Mouse (Mus musculus) hindbrain, embryonic 16.5 days (tissue): ENCODE measurements around the gene Agfg1. TPM values are rescaled to one million over a fixed set of nuclear protein-coding genes. Genes with fewer than 3 reads are reported as not detected.
"Not testable (repeated sequence)": the region's sequence is repeated elsewhere in the genome, so short reads cannot be mapped to it uniquely, and the experiment has no call there.

Experiments
- ATAC-seq: fragments of 200-750 bp; cut with Nextera tagmentation; 2 replicates; pipeline ENCODE4 v1.8.0; 2017; ENCODE audit warnings: moderate TSS enrichment, moderate library complexity
- H3K27ac ChIP-seq: fragments of 300-500 bp; sonication (generic); 2 replicates; pipeline ENCODE4 v1.5.1; 2014; ENCODE audit warnings: low read depth, mild to moderate bottlenecking, control low read depth, low read length, moderate library complexity
- H3K27me3 ChIP-seq: fragments of 300-500 bp; sonication (generic); replicated peaks from 2 replicates; pipeline ENCODE4 v1.6.1; 2014; ENCODE audit warnings: low read length; ENCODE audit not compliant: control insufficient read depth, insufficient read depth
- H3K36me3 ChIP-seq: fragments of 300-500 bp; sonication (generic); 2 replicates; pipeline ENCODE4 v1.6.1; 2014; ENCODE audit warnings: mild to moderate bottlenecking, low read length, moderate library complexity, mixed read lengths; ENCODE audit not compliant: control insufficient read depth, insufficient read depth
- H3K4me1 ChIP-seq: fragments of 300-500 bp; sonication (generic); 2 replicates; pipeline ENCODE4 v1.6.1; 2014; ENCODE audit warnings: low read depth, low read length; ENCODE audit not compliant: control insufficient read depth, insufficient read depth
- H3K4me2 ChIP-seq: fragments of 300-500 bp; sonication (generic); 2 replicates; pipeline ENCODE4 v1.6.1; 2014; ENCODE audit warnings: mild to moderate bottlenecking, low read length, control low read depth, moderate library complexity
- H3K4me3 ChIP-seq: fragments of 300-500 bp; sonication (generic); 2 replicates; pipeline ENCODE4 v1.5.1; 2014; ENCODE audit warnings: mild to moderate bottlenecking, low read length, control low read depth, moderate library complexity
- H3K9ac ChIP-seq: fragments of 300-500 bp; sonication (generic); 2 replicates; pipeline ENCODE4 v1.6.1; 2014; ENCODE audit warnings: low read depth, mild to moderate bottlenecking, control low read depth, low read length, moderate library complexity
- H3K9me3 ChIP-seq: fragments of 300-500 bp; sonication (generic); 2 replicates; pipeline ENCODE4 v1.6.1; 2014; ENCODE audit warnings: mild to moderate bottlenecking, low read length, moderate library complexity; ENCODE audit not compliant: control insufficient read depth
- WGBS: fragments of 180-500 bp; shearing (Covaris S2); extraction: QIAGEN DNeasy Blood & Tissue Kit; methylation state at CpG from one replicate; pipeline ENCODE4 v1.1.7; 2014; 5-methylcytosine and 5-hydroxymethylcytosine counted together
- polyA plus RNA-seq: library from polyadenylated mRNA; unstranded; fragments of >200 nt; fragmentation: Nextera tagmentation; extraction: Ambion mirVana; gene quantifications from 2 replicates; pipeline ENCODE4 v1.2.1, GENCODE M21; 2015

Gene Agfg1
- polyA plus RNA-seq, 1 experiment from 2014 or later: 23.9 TPM

GRCm38 (mm10) chr1:82913025-82913424 lies 73.7 kb downstream of the Agfg1 start, which contains the start of gene A030005L19Rik:
Gene A030005L19Rik (plus strand): TSS chr1:82913325.
- no peaks in the 10 kb centered on the region for H3K27me3 ChIP-seq
- no peak within 1 kb of the TSS for H3K9ac ChIP-seq
- WGBS: 89% methylated on average over 3 of the region's 3 CpGs
- no peak within 1 kb of the TSS for H3K4me2 ChIP-seq
- no peak for ATAC-seq
- no peak within 1 kb of the TSS for H3K4me3 ChIP-seq
- H3K27ac ChIP-seq: no peak within 1 kb of the TSS
- H3K36me3 ChIP-seq: no peaks in the 10 kb centered on the region
- no peaks in the 10 kb centered on the region for H3K4me1 ChIP-seq
- no peaks in the 10 kb centered on the region for H3K9me3 ChIP-seq

GRCm38 (mm10) chr1:82913434-82913833 lies 74.2 kb downstream of the Agfg1 start:
- H3K4me3 ChIP-seq, H3K9me3 ChIP-seq, ATAC-seq, H3K36me3 ChIP-seq, H3K4me1 ChIP-seq, H3K27me3 ChIP-seq, H3K27ac ChIP-seq, H3K4me2 ChIP-seq, H3K9ac ChIP-seq: not testable (repeated sequence)
- 94% methylated on average over 5 of the region's 5 CpGs for WGBS

GRCm38 (mm10) chr1:82924650-82925049 lies 85.4 kb downstream of the Agfg1 start, which contains the start of gene A030014E15Rik:
Gene A030014E15Rik (plus strand): TSS chr1:82924917.
- H3K27me3 ChIP-seq: no peaks in the 10 kb centered on the region
- H3K4me1 ChIP-seq: no peaks in the 10 kb centered on the region
- no peak within 1 kb of the TSS for H3K4me3 ChIP-seq
- H3K4me2 ChIP-seq: no peak within 1 kb of the TSS
- H3K9me3 ChIP-seq: no peaks in the 10 kb centered on the region
- 90% methylated on average over 6 of the region's 6 CpGs for WGBS
- ATAC-seq: no peak
- H3K36me3 ChIP-seq: no peaks in the 10 kb centered on the region
- H3K9ac ChIP-seq: no peak within 1 kb of the TSS
- H3K27ac ChIP-seq: no peak within 1 kb of the TSS

GRCm38 (mm10) chr1:82930558-82930957 lies 91.3 kb downstream of the Agfg1 start:
- H3K4me1 ChIP-seq, H3K9me3 ChIP-seq, H3K27me3 ChIP-seq, H3K36me3 ChIP-seq, H3K9ac ChIP-seq, ATAC-seq, H3K4me3 ChIP-seq, H3K4me2 ChIP-seq, H3K27ac ChIP-seq: not testable (repeated sequence)
- 85% methylated on average over 1 of the region's 3 CpGs for WGBS

GRCm38 (mm10) chr1:82931326-82931725 lies 92.0 kb downstream of the Agfg1 start, which contains the start of gene Gm6217:
Gene Gm6217 (minus strand): TSS chr1:82931399.
- H3K36me3 ChIP-seq, H3K4me3 ChIP-seq, H3K4me1 ChIP-seq, H3K27me3 ChIP-seq, H3K27ac ChIP-seq, H3K4me2 ChIP-seq, H3K9me3 ChIP-seq, ATAC-seq, H3K9ac ChIP-seq: not testable (repeated sequence)
- no CpG with 5 or more reads among the region's 6 CpGs for WGBS

GRCm38 (mm10) chr1:82938666-82939065 lies 99.4 kb downstream of the Agfg1 start:
- H3K4me1 ChIP-seq: no peaks in the 10 kb centered on the region
- no peaks in the 10 kb centered on the region for H3K36me3 ChIP-seq
- ATAC-seq: no peak
- no peaks in the 10 kb centered on the region for H3K27me3 ChIP-seq
- H3K4me2 ChIP-seq: no peak overlapping the region
- H3K9me3 ChIP-seq: peaks cover 8% of the 10 kb centered on the region; the same call in 1 of the 2 replicates
- H3K27ac ChIP-seq: no peak overlapping the region
- 95% methylated on average over 5 of the region's 5 CpGs for WGBS
- no peak overlapping the region for H3K4me3 ChIP-seq
- no peak overlapping the region for H3K9ac ChIP-seq

- H3K4me3 ChIP-seq, ATAC-seq, H3K27ac ChIP-seq, H3K4me1 ChIP-seq, H3K4me2 ChIP-seq, H3K27me3 ChIP-seq, H3K9me3 ChIP-seq, H3K36me3 ChIP-seq, H3K9ac ChIP-seq: not testable (repeated sequence)
- WGBS: 91% methylated on average over 1 of the region's 2 CpGs
Measured at GRCm38 (mm10) chr1:82942505-82942904, 103.2 kb downstream of the Agfg1 start.

- WGBS: no CpG with 5 or more reads among the region's 6 CpGs
- ATAC-seq, H3K4me2 ChIP-seq: not testable (repeated sequence)
Measured at GRCm38 (mm10) chr1:82943295-82943694, 104.0 kb downstream of the Agfg1 start, which contains the start of gene A030003K21Rik. Gene A030003K21Rik (minus strand): TSS chr1:82943388.

GRCm38 (mm10) chr1:82946029-82946428 lies 106.7 kb downstream of the Agfg1 start:
- not testable (repeated sequence) for H3K9me3 ChIP-seq, H3K27ac ChIP-seq, H3K4me1 ChIP-seq, H3K27me3 ChIP-seq, H3K9ac ChIP-seq, H3K36me3 ChIP-seq, H3K4me3 ChIP-seq, ATAC-seq, H3K4me2 ChIP-seq
- 100% methylated on average over 2 of the region's 2 CpGs for WGBS

More at GRCm38 (mm10) chr1:82943295-82943694, 104.0 kb downstream of the Agfg1 start, which contains the start of gene A030003K21Rik:
- not testable (repeated sequence) for H3K9me3 ChIP-seq, H3K4me1 ChIP-seq, H3K4me3 ChIP-seq, H3K36me3 ChIP-seq, H3K27ac ChIP-seq, H3K27me3 ChIP-seq, H3K9ac ChIP-seq

- no peak overlapping the region for H3K27ac ChIP-seq
- H3K9me3 ChIP-seq: no peaks in the 10 kb centered on the region
- no peak overlapping the region for H3K4me2 ChIP-seq
- no peak overlapping the region for H3K9ac ChIP-seq
- H3K4me3 ChIP-seq: no peak overlapping the region
- no peak for ATAC-seq
- no peaks in the 10 kb centered on the region for H3K4me1 ChIP-seq
- 88% methylated on average over 2 of the region's 2 CpGs for WGBS
- H3K36me3 ChIP-seq: no peaks in the 10 kb centered on the region
- H3K27me3 ChIP-seq: no peaks in the 10 kb centered on the region
Measured at GRCm38 (mm10) chr1:82948601-82949000, 109.3 kb downstream of the Agfg1 start.
